Mouse (Mus musculus) MEL (cell line): Measurements from ENCODE around the gene Alg3. TPM values are rescaled to one million over a fixed set of nuclear protein-coding genes. Genes with fewer than 3 reads are reported as not detected.

Experiments used
- DNase-seq: peaks from one replicate; pipeline ENCODE4 v3.0.0; 2011; ENCODE audit warnings: low read depth, low spot score
- H3K27ac ChIP-seq: 2 replicates; pipeline ENCODE4 v1.5.1; 2012; ENCODE audit warnings: low read depth, mild to moderate bottlenecking, control low read depth, low read length, moderate library complexity; ENCODE audit not compliant: control insufficient read depth
- H3K27me3 ChIP-seq, 2 experiments: fragments of 150-350 bp in 1 of 2; sonication (generic) in 1 of 2; 2 replicates each; pipeline ENCODE4 v1.6.1; 2012; ENCODE audit warnings: low read length in 2 of 2, mild to moderate bottlenecking in 2 of 2, improper control_type of control experiment in 1 of 2, moderate library complexity in 1 of 2; ENCODE audit not compliant: insufficient read depth in 2 of 2, control insufficient read depth in 1 of 2
- H3K36me3 ChIP-seq, 2 experiments: 2 replicates each; pipeline ENCODE4 v1.6.1; 2012 to 2014; ENCODE audit warnings: low read length in 2 of 2, improper control_type of control experiment in 1 of 2, inconsistent platforms in 1 of 2, mild to moderate bottlenecking in 1 of 2; ENCODE audit not compliant: insufficient read depth in 2 of 2, control insufficient read depth in 1 of 2
- H3K4me1 ChIP-seq, 2 experiments: fragments of 150-350 bp in 1 of 2; sonication (generic) in 1 of 2; 2 replicates each; pipeline ENCODE4 v1.6.1; 2012; ENCODE audit warnings: low read length in 2 of 2, improper control_type of control experiment in 1 of 2, mild to moderate bottlenecking in 1 of 2; ENCODE audit not compliant: insufficient read depth in 2 of 2, control insufficient read depth in 1 of 2
- H3K4me3 ChIP-seq, 2 experiments: fragments of 150-350 bp in 1 of 2; sonication (generic) in 1 of 2; 2 replicates each; pipeline ENCODE4 v1.5.1; 2012; ENCODE audit warnings: low read depth in 2 of 2, low read length in 2 of 2, mild to moderate bottlenecking in 2 of 2, moderate library complexity in 2 of 2, control low read depth in 1 of 2, improper control_type of control experiment in 1 of 2; ENCODE audit not compliant: control insufficient read depth in 1 of 2, insufficient read depth in 1 of 2
- H3K79me2 ChIP-seq: 2 replicates; pipeline ENCODE4 v1.6.1; 2012; ENCODE audit warnings: mild to moderate bottlenecking, low read length, moderate library complexity; ENCODE audit not compliant: control insufficient read depth, poor library complexity, insufficient read depth
- H3K9ac ChIP-seq: 2 replicates; pipeline ENCODE4 v1.6.1; 2012; ENCODE audit warnings: low read depth, mild to moderate bottlenecking, control low read depth, low read length, moderate library complexity; ENCODE audit not compliant: control insufficient read depth, poor library complexity, severe bottlenecking
- H3K9me3 ChIP-seq: fragments of 150-350 bp; sonication (generic); replicated peaks from 2 replicates; pipeline ENCODE4 v1.6.1; 2012; ENCODE audit warnings: mild to moderate bottlenecking, low read length, improper control_type of control experiment, moderate library complexity; ENCODE audit not compliant: insufficient read depth
- BHLHE40 ChIP-seq: IDR thresholded peaks from 2 replicates; pipeline ENCODE4 v1.6.1; 2012; ENCODE audit warnings: low read depth, mild to moderate bottlenecking, inconsistent platforms, low read length, improper control_type of control experiment, borderline replicate concordance
- CHD2 ChIP-seq: IDR thresholded peaks from 2 replicates; pipeline ENCODE4 v1.6.1; 2011; ENCODE audit warnings: low read length, improper control_type of control experiment
- E2F4 ChIP-seq: IDR thresholded peaks from 2 replicates; pipeline ENCODE4 v1.6.1; 2011; ENCODE audit warnings: low read depth, low read length, improper control_type of control experiment, borderline replicate concordance
- EP300 ChIP-seq, 2 experiments: IDR thresholded peaks; 2 replicates each; pipeline ENCODE4 v1.6.1; 2011; ENCODE audit warnings: improper control_type of control experiment in 2 of 2, low read length in 2 of 2, low read depth in 1 of 2, mild to moderate bottlenecking in 1 of 2
- ETS1 ChIP-seq: IDR thresholded peaks from 2 replicates; pipeline ENCODE4 v1.6.1; 2012; ENCODE audit warnings: low read depth, mild to moderate bottlenecking, inconsistent platforms, low read length, improper control_type of control experiment, moderate library complexity
- JUND ChIP-seq: IDR thresholded peaks from 2 replicates; pipeline ENCODE4 v1.6.1; 2011; ENCODE audit warnings: low read depth, mild to moderate bottlenecking, improper control_type of control experiment, low read length
- MAX ChIP-seq: IDR thresholded peaks from 2 replicates; pipeline ENCODE4 v1.6.1; 2011; ENCODE audit warnings: low read length, improper control_type of control experiment
- MAZ ChIP-seq: IDR thresholded peaks from 2 replicates; pipeline ENCODE4 v1.6.1; 2012; ENCODE audit warnings: low read depth, mild to moderate bottlenecking, inconsistent platforms, low read length, improper control_type of control experiment
- MEF2A ChIP-seq: IDR thresholded peaks from 2 replicates; pipeline ENCODE4 v1.6.1; 2014; ENCODE audit warnings: low read depth, mild to moderate bottlenecking, inconsistent platforms, low read length, improper control_type of control experiment; ENCODE audit not compliant: poor library complexity, insufficient replicate concordance, severe bottlenecking; ENCODE audit errors: extremely low read depth
- MXI1 ChIP-seq: IDR thresholded peaks from 2 replicates; pipeline ENCODE4 v1.6.1; 2011; ENCODE audit warnings: mild to moderate bottlenecking, low read depth, low read length, improper control_type of control experiment
- MYB ChIP-seq: IDR thresholded peaks from 2 replicates; pipeline ENCODE4 v1.6.1; 2011; ENCODE audit warnings: mild to moderate bottlenecking, low read depth, low read length, improper control_type of control experiment
- NELFE ChIP-seq: IDR thresholded peaks from 2 replicates; pipeline ENCODE4 v1.6.1; 2011; ENCODE audit warnings: low read depth, low read length, improper control_type of control experiment
- NRF1 ChIP-seq: IDR thresholded peaks from 2 replicates; pipeline ENCODE4 v1.6.1; 2014; ENCODE audit warnings: low read depth, mild to moderate bottlenecking, inconsistent platforms, low read length, improper control_type of control experiment, moderate library complexity; ENCODE audit not compliant: poor library complexity, insufficient read depth, severe bottlenecking
- POLR2A ChIP-seq, 2 experiments: IDR thresholded peaks; 2 replicates each; pipeline ENCODE4 v1.6.1; 2011 to 2012; ENCODE audit warnings: low read length in 2 of 2, mild to moderate bottlenecking in 2 of 2, control low read depth in 1 of 2, improper control_type of control experiment in 1 of 2, low read depth in 1 of 2, moderate library complexity in 1 of 2; ENCODE audit not compliant: control insufficient read depth in 1 of 2, insufficient read depth in 1 of 2, poor library complexity in 1 of 2
- POLR2AphosphoS5 ChIP-seq: IDR thresholded peaks from 2 replicates; pipeline ENCODE4 v1.6.1; 2012; ENCODE audit warnings: low read depth, borderline replicate concordance, mild to moderate bottlenecking, inconsistent platforms, low read length, moderate library complexity, mixed read lengths
- SIN3A ChIP-seq: IDR thresholded peaks from 2 replicates; pipeline ENCODE4 v1.6.1; 2012; ENCODE audit warnings: low read length, improper control_type of control experiment, inconsistent platforms
- TBP ChIP-seq: IDR thresholded peaks from 2 replicates; pipeline ENCODE4 v1.8.0; 2011; ENCODE audit warnings: low read depth, low read length, improper control_type of control experiment
- TCF12 ChIP-seq: IDR thresholded peaks from 2 replicates; pipeline ENCODE4 v1.6.1; 2014; ENCODE audit warnings: low read depth, mild to moderate bottlenecking, inconsistent platforms, low read length, improper control_type of control experiment, moderate library complexity
- ZKSCAN1 ChIP-seq: IDR thresholded peaks from 2 replicates; pipeline ENCODE4 v1.6.1; 2012; ENCODE audit warnings: low read depth, mild to moderate bottlenecking, inconsistent platforms, low read length, improper control_type of control experiment, moderate library complexity
- ZMIZ1 ChIP-seq: IDR thresholded peaks from 2 replicates; pipeline ENCODE4 v1.6.1; 2012; ENCODE audit warnings: low read depth, mild to moderate bottlenecking, inconsistent platforms, low read length, improper control_type of control experiment, moderate library complexity
- ZNF384 ChIP-seq: IDR thresholded peaks from 2 replicates; pipeline ENCODE4 v1.6.1; 2012; ENCODE audit warnings: low read depth, mild to moderate bottlenecking, inconsistent platforms, low read length, improper control_type of control experiment
- polyA plus RNA-seq, 2 experiments: library from polyadenylated mRNA; stranded (reverse) in 1 of 2; unstranded in 1 of 2; fragments of >175 nt in 1 of 2; fragments of >200 nt in 1 of 2; gene quantifications; 2 replicates each; pipeline versions ENCODE4 v1.2.1 to v1.2.4; 2012; ENCODE audit warnings: low replicate concordance in 2 of 2, low read depth in 1 of 2; ENCODE audit not compliant: insufficient read length in 2 of 2, insufficient read depth in 1 of 2, missing spikeins in 1 of 2
- total RNA-seq: library from RNA; depleted of rRNA; stranded (reverse); fragments of 300-350 nt; gene quantifications from 2 replicates; pipeline ENCODE4 v1.2.3, GENCODE M21; 2012

Gene Alg3
- total and polyA plus RNA-seq, 3 experiments, result 25.6 to 218 (median 67.6) TPM

DNA sequence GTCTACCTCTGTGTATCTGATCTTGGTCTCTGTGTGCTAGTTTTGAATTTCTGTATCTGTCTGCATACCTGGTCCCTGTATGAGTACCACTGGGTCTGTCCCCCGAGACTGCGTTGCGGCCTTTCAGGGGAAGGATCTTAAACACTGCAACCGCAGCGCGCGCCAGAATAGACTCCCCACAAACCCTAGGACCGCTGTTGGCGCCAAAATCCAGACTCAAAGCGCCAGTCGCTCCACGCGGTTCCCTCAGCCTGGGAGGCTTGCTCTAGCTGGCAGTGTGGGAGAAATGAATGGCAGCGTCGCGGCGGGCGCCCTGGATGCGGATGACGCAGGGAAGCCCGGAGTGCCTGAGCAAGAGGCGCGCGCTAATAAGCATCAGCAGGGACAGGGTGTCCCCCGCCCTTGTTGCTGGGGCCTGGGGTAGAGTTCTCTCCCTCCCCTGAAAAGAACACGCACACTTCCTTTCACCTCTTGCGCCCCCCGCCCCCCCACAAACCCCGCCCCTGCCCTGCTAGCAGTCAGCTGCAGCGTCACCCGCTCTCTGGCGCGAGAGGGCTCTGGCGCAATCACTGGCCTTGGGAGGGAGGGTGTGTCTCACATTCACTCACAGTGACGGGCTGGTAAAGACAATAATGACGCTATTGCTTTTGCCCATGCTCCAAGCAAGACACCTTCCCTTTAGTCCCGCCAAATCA, 10.6 kb upstream of the Alg3 start (continued):
- TF ChIP-seq MAZ, result peak; percentile 96
- TF ChIP-seq TCF12, result 0 out of 2 replicates have a peak, but pooled peaks have one; percentile 8
- TF ChIP-seq MAX, result peak; percentile 66

GRCm38 (mm10) chr16:20621191-20621990, 9.9 kb upstream of the Alg3 start, which contains the start of gene Camk2n2:
Gene Camk2n2, minus strand, starts transcription at chr16:20621287.
- peaks cover 0 to 11% of the 10 kb centered on the region in 2 experiments; a peak in 2 of 4 replicates for H3K4me1 ChIP-seq
- H3K27me3 ChIP-seq, result no peaks in the 10 kb centered on the region; a peak in 1 of 4 replicates
- peak within 1 kb of the TSS; percentile 61 to 83 for H3K4me3 ChIP-seq
- peak within 1 kb of the TSS; percentile 81 for H3K27ac ChIP-seq
- DNase-seq, result peak; percentile 79
- H3K79me2 ChIP-seq, result peaks cover 4% of the 10 kb centered on the region; the same call in 1 of the 2 replicates
- peak within 1 kb of the TSS; percentile 92 for H3K9ac ChIP-seq
- peak; percentile 25; the same call in 1 of the 2 replicates for TF ChIP-seq NELFE
- TF ChIP-seq E2F4, result peak; percentile 76; the same call in 1 of the 2 replicates
- 0 out of 2 replicates have a peak, but pooled peaks have one; percentile 20 for TF ChIP-seq ZMIZ1
- peak in 1 of 2 experiments; percentile 59; a peak in 2 of 4 replicates for TF ChIP-seq POLR2A (IDR thresholded peaks at IDR 0.05; ENCODE audit: control insufficient read depth in 1 of 2, insufficient read depth in 1 of 2, low read depth in 1 of 2, low read length in 2 of 2, poor library complexity in 1 of 2)
- peak; percentile 37; the same call in 1 of the 2 replicates for TF ChIP-seq MXI1
- no peak for TF ChIP-seq MEF2A
- 0 out of 2 replicates have a peak, but pooled peaks have one; percentile 37 for TF ChIP-seq SIN3A
- no peak for TF ChIP-seq ZKSCAN1
- TF ChIP-seq TCF12, result peak; percentile 22; the same call in 1 of the 2 replicates
- TF ChIP-seq MAX, result peak; percentile 45; the same call in 1 of the 2 replicates
- H3K36me3 ChIP-seq, result peaks cover 0 to 13% of the 10 kb centered on the region in 2 experiments; a peak in 2 of 4 replicates
- H3K9me3 ChIP-seq, result no peaks in the 10 kb centered on the region

DNA sequence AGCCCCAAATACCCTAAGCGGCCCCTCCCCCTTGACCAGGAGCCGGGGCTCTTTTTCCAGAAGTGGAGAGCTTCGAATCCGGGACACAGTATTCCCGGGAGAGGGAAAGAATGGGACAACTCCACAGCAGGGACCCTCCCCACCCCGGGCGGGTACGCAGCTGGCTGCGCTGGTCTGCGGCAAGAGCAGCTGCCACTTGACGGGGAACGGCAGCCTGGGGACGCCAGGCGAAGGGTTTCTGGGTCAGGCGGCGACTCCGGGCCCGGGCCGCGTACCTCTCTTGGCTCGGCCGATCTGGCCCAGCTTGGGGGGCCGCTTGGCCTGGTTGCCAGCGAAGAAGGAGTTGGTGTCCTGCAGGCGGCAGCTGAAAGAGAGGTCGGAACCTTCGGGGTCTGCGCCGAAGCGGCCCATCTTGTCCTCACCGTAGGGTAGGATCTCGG, 9.2 kb upstream of the Alg3 start:
- H3K79me2 ChIP-seq, result peaks cover 4% of the 10 kb centered on the region; the same call in 1 of the 2 replicates
- H3K4me3 ChIP-seq, result peak overlapping the region; percentile 61 to 68
- DNase-seq, result peak; percentile 42
- peak overlapping the region; percentile 46; the same call in 1 of the 2 replicates for H3K27ac ChIP-seq
- peaks cover 0 to 12% of the 10 kb centered on the region in 2 experiments; a peak in 2 of 4 replicates for H3K36me3 ChIP-seq
- no peak for TF ChIP-seq MEF2A
- no peak for TF ChIP-seq MYB
- TF ChIP-seq BHLHE40, result no peak
- TF ChIP-seq POLR2AphosphoS5, result no peak
- TF ChIP-seq CHD2, result no peak
- TF ChIP-seq TBP, result no peak
- TF ChIP-seq EP300 (IDR thresholded peaks at IDR 0.05; ENCODE audit: low read depth in 1 of 2, low read length in 2 of 2), result no peak
- TF ChIP-seq ETS1, result no peak
- no peak for TF ChIP-seq JUND
- TF ChIP-seq ZNF384, result no peak
- no peak for TF ChIP-seq NRF1
- H3K27me3 ChIP-seq, result no peaks in the 10 kb centered on the region; a peak in 1 of 4 replicates
- no peaks in the 10 kb centered on the region for H3K9me3 ChIP-seq
- H3K4me1 ChIP-seq, result peaks cover 0 to 8% of the 10 kb centered on the region in 2 experiments; a peak in 2 of 4 replicates
- peak overlapping the region; percentile 67 for H3K9ac ChIP-seq
